Mouse (Mus musculus) C2C12 (cell line): Measurements from ENCODE around the gene Gria3. TPM values are rescaled to one million over a fixed set of nuclear protein-coding genes. Genes with fewer than 3 reads are reported as not detected.

ENCODE experiments used
- H3K27me3 ChIP-seq: one replicate; pipeline ENCODE4 v1.6.1; 2011; ENCODE audit not compliant: control insufficient read depth, insufficient read depth, insufficient read length
- H3K36me3 ChIP-seq: one replicate; pipeline ENCODE4 v1.6.1; 2011; ENCODE audit not compliant: control insufficient read depth, insufficient read depth
- H3K4me3 ChIP-seq: one replicate; pipeline ENCODE4 v1.5.1; 2011; ENCODE audit warnings: mild to moderate bottlenecking, control low read depth; ENCODE audit not compliant: poor library complexity, insufficient read depth, severe bottlenecking
- H3K79me2 ChIP-seq: one replicate; pipeline ENCODE4 v1.6.1; 2011; ENCODE audit not compliant: control insufficient read depth, insufficient read depth
- H3K79me3 ChIP-seq: one replicate; pipeline ENCODE4 v1.6.1; 2011; ENCODE audit warnings: low read depth, control low read depth
- H3ac ChIP-seq: one replicate; pipeline ENCODE3; 2011; ENCODE audit warnings: low read depth; ENCODE audit not compliant: control insufficient read depth, insufficient read length
- CEBPB ChIP-seq: IDR thresholded peaks from one replicate; pipeline ENCODE4 v1.6.1; 2011; ENCODE audit warnings: low read depth, mild to moderate bottlenecking, control low read depth, moderate library complexity
- CTCF ChIP-seq: IDR thresholded peaks from one replicate; pipeline ENCODE4 v1.5.1; 2011; ENCODE audit not compliant: control insufficient read depth, insufficient read depth, insufficient read length
- FOSL1 ChIP-seq: IDR thresholded peaks from one replicate; pipeline ENCODE4 v1.8.0; 2011; ENCODE audit warnings: mild to moderate bottlenecking, low read length; ENCODE audit not compliant: poor library complexity, insufficient read depth, severe bottlenecking
- MAX ChIP-seq: IDR thresholded peaks from one replicate; pipeline ENCODE4 v1.6.1; 2011; ENCODE audit warnings: mild to moderate bottlenecking, control low read depth
- MYOD1 ChIP-seq: IDR thresholded peaks from one replicate; pipeline ENCODE4 v1.6.1; 2011; ENCODE audit warnings: low read depth; ENCODE audit not compliant: control insufficient read depth, insufficient read length
- MYOG ChIP-seq: IDR thresholded peaks from one replicate; pipeline ENCODE4 v1.6.1; 2011; ENCODE audit not compliant: control insufficient read depth, insufficient read length; ENCODE audit errors: extremely low read depth
- USF1 ChIP-seq: IDR thresholded peaks from one replicate; pipeline ENCODE4 v1.6.1; 2011; ENCODE audit warnings: low read depth, mild to moderate bottlenecking, control low read depth, moderate library complexity
- long read RNA-seq, 2 experiments: library from polyadenylated mRNA; unstranded; transcript quantifications; one replicate each; pipeline ENCODE4 v2.0.0; 2019 to 2020
- polyA plus RNA-seq: library from polyadenylated mRNA; unstranded; fragments of >200 nt; fragmentation: generic; extraction: Trizol; gene quantifications from one replicate; pipeline ENCODE4 v1.2.1, GENCODE M21; 2012; ENCODE audit warnings: missing spikeins

Gene Gria3
- not detected for polyA plus RNA-seq
- long read RNA-seq, experiment 1: 0 reads
- long read RNA-seq, experiment 2: 0 reads

DNA sequence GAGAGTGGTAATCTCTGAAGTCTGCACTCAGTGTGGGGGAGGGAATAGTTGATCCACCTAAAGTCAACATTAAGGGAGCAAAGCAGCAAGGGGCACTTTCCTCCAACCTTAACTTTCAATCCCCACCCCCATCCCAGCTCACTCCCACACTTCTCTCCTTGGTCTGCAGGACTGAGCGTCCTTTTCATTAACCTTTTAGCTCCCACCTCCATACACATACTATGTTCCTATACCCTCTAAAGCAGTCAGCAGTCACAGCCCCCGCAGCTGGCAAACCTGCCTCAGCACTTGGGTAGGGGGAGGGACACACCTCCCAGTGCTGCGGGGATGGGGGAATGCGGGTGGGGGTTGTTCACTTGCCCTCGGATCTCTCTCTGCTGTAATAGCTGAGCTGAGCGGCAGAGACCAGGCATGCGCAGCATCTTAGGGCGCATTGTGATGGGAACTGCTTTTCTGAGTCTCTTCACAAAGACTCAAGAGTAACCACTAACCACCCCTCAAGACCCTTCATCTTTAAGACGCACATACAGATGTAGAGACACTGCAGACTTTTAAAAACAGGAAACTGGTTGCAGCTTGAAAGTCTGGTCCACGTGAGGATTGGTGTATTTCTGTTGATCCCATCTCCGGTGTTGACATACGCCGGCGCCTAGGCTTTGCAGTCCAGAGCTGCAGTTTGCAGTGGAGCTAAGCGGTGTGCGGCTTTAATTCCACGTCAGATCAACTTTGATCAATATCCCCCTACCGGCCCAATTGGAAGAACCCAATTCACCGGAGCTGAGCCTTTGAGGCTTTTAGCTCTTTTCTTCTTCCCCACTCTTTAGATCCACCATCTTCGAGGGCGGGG lies at the start of gene Gria3:
TSS of gene Gria3 (plus strand) at position 797 of the 847 bp plus-strand sequence.
- Histone ChIP-seq H3K79me3 (no peaks in the 10 kb centered on the region), H3K36me3 (no peaks in the 10 kb centered on the region), H3K27me3 (no peaks in the 10 kb centered on the region), H3K79me2 (no peaks in the 10 kb centered on the region), H3K4me3 (no peak within 1 kb of the TSS), H3ac (no peak within 1 kb of the TSS)
- no peak for TF ChIP-seq MYOG
- no peak for TF ChIP-seq FOSL1
- TF ChIP-seq CEBPB: no peak
- no peak for TF ChIP-seq USF1
- no peak for TF ChIP-seq MAX
- TF ChIP-seq CTCF: no peak
- TF ChIP-seq MYOD1: no peak

DNA sequence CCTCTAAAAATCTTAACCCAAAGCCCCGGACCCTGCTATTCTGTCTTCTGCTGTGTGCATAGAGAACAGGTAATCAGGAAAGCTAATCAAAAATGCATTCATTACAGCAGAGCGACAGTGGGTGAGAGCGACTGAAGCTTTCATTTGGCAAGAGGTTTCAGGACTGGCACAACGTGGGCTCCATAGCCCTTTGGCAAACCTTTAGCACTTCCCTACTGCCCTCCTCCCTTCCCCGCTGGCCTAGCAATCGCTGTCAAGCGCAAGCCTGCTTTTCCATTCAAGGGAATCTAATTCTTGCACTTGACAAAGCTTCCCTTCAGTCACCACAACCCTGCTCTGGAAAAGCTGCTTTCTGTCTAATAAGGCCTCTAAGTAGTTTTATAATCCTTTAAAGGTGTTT lies 13.6 kb upstream of the Gria3 start:
- no peak for TF ChIP-seq MYOD1
- no peak for TF ChIP-seq FOSL1
- TF ChIP-seq CTCF: no peak
- no peak for TF ChIP-seq USF1
- TF ChIP-seq MAX: no peak
- no peak for TF ChIP-seq MYOG
- TF ChIP-seq CEBPB: no peak
- H3K4me3 ChIP-seq: no peak overlapping the region
- H3K79me2 ChIP-seq: no peaks in the 10 kb centered on the region
- H3K27me3 ChIP-seq: no peaks in the 10 kb centered on the region
- H3K79me3 ChIP-seq: no peaks in the 10 kb centered on the region
- no peaks in the 10 kb centered on the region for H3K36me3 ChIP-seq
- H3ac ChIP-seq: no peak overlapping the region

DNA sequence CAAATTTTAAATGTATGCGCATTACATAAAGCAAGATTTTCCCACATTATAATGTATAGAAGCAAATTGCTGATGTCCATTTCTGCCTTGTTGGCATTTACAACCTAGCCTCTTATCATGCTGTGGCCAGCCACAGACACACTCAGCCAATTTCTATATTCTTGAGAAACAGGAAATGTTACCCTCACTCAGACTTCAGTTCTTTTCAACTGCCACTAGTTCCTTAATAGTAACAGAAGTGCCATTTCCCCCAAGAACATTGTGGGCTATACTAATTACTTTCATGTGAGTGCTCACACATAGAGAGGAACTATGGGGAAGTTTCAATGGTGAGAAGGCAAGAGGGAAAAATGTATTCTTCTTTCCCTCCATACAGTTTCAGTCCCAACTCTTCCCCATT lies 11.6 kb upstream of the Gria3 start:
- no peaks in the 10 kb centered on the region for H3K27me3 ChIP-seq
- no peak overlapping the region for H3ac ChIP-seq
- no peaks in the 10 kb centered on the region for H3K79me2 ChIP-seq
- TF ChIP-seq FOSL1 (no peak), USF1 (no peak), MYOD1 (no peak), CEBPB (no peak), MAX (no peak), CTCF (no peak), MYOG (no peak)
- no peaks in the 10 kb centered on the region for H3K36me3 ChIP-seq
- H3K79me3 ChIP-seq: no peaks in the 10 kb centered on the region
- no peak overlapping the region for H3K4me3 ChIP-seq

DNA sequence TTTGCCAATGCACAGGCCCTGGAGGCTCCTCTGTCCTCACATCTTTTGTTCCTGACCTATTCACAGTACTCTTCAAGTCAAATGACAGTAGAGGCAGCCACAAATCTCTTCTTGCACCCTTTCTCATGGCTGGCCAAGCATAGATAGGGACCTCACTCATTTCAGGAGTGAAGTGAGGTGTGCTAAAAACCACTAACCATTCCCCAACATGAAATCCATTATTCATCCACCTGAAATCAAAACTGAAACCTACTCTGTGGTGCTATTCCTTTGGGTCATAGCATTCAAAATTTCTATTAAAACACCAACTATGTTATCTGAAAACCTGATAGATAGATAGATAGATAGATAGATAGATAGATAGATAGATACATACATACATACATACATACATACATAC lies 2.2 kb upstream of the Gria3 start:
- Histone ChIP-seq H3K79me2 (no peaks in the 10 kb centered on the region), H3ac (no peak overlapping the region), H3K27me3 (no peaks in the 10 kb centered on the region), H3K4me3 (no peak overlapping the region), H3K79me3 (no peaks in the 10 kb centered on the region), H3K36me3 (no peaks in the 10 kb centered on the region)
- TF ChIP-seq USF1: no peak
- no peak for TF ChIP-seq CEBPB
- no peak for TF ChIP-seq MYOD1
- no peak for TF ChIP-seq MYOG
- TF ChIP-seq MAX: no peak
- TF ChIP-seq FOSL1: no peak
- TF ChIP-seq CTCF: no peak

DNA sequence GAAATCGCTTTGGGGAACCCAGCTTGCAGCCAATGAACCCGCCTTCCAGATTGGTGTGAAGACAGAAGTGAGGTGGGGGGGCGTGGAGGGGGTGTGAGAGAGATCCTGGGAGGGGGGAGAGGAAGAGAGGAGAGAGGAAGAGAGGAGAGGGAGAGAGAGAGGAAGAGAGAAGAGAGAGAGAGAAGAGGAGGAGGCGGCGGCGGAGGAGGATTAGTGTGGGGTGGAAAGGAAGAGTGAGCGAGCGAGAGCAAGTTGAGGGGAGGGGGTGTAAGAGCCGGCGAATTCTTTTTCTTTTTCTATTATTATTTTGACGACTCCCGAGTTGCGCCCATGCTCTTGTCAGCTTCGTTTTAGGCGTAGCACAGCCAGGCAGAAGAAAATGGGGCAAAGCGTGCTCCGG lies 532 bp downstream of the Gria3 start:
- no peaks in the 10 kb centered on the region for H3K79me3 ChIP-seq
- no peaks in the 10 kb centered on the region for H3K79me2 ChIP-seq
- H3K4me3 ChIP-seq: no peak overlapping the region
- H3ac ChIP-seq: no peak overlapping the region
- TF ChIP-seq MYOD1 (no peak), CEBPB (no peak), FOSL1 (no peak), MYOG (no peak), CTCF (no peak), MAX (no peak), USF1 (no peak)
- no peaks in the 10 kb centered on the region for H3K27me3 ChIP-seq
- no peaks in the 10 kb centered on the region for H3K36me3 ChIP-seq
